Mouse (Mus musculus) MEL (cell line): ENCODE data around the gene Plekha7. TPM values are rescaled to one million over a fixed set of nuclear protein-coding genes. Genes with fewer than 3 reads are reported as not detected.

Experiments used
- DNase-seq: peaks from one replicate; pipeline ENCODE4 v3.0.0; 2011; ENCODE audit warnings: low read depth, low spot score
- H3K27ac ChIP-seq: 2 replicates; pipeline ENCODE4 v1.5.1; 2012; ENCODE audit warnings: low read depth, mild to moderate bottlenecking, control low read depth, low read length, moderate library complexity; ENCODE audit not compliant: control insufficient read depth
- H3K27me3 ChIP-seq, 2 experiments: fragments of 150-350 bp in 1 of 2; sonication (generic) in 1 of 2; 2 replicates each; pipeline ENCODE4 v1.6.1; 2012; ENCODE audit warnings: low read length in 2 of 2, mild to moderate bottlenecking in 2 of 2, improper control_type of control experiment in 1 of 2, moderate library complexity in 1 of 2; ENCODE audit not compliant: insufficient read depth in 2 of 2, control insufficient read depth in 1 of 2
- H3K36me3 ChIP-seq, 2 experiments: 2 replicates each; pipeline ENCODE4 v1.6.1; 2012 to 2014; ENCODE audit warnings: low read length in 2 of 2, improper control_type of control experiment in 1 of 2, inconsistent platforms in 1 of 2, mild to moderate bottlenecking in 1 of 2; ENCODE audit not compliant: insufficient read depth in 2 of 2, control insufficient read depth in 1 of 2
- H3K4me1 ChIP-seq, 2 experiments: fragments of 150-350 bp in 1 of 2; sonication (generic) in 1 of 2; 2 replicates each; pipeline ENCODE4 v1.6.1; 2012; ENCODE audit warnings: low read length in 2 of 2, improper control_type of control experiment in 1 of 2, mild to moderate bottlenecking in 1 of 2; ENCODE audit not compliant: insufficient read depth in 2 of 2, control insufficient read depth in 1 of 2
- H3K4me3 ChIP-seq, 2 experiments: fragments of 150-350 bp in 1 of 2; sonication (generic) in 1 of 2; 2 replicates each; pipeline ENCODE4 v1.5.1; 2012; ENCODE audit warnings: low read depth in 2 of 2, low read length in 2 of 2, mild to moderate bottlenecking in 2 of 2, moderate library complexity in 2 of 2, control low read depth in 1 of 2, improper control_type of control experiment in 1 of 2; ENCODE audit not compliant: control insufficient read depth in 1 of 2, insufficient read depth in 1 of 2
- H3K79me2 ChIP-seq: 2 replicates; pipeline ENCODE4 v1.6.1; 2012; ENCODE audit warnings: mild to moderate bottlenecking, low read length, moderate library complexity; ENCODE audit not compliant: control insufficient read depth, poor library complexity, insufficient read depth
- H3K9ac ChIP-seq: 2 replicates; pipeline ENCODE4 v1.6.1; 2012; ENCODE audit warnings: low read depth, mild to moderate bottlenecking, control low read depth, low read length, moderate library complexity; ENCODE audit not compliant: control insufficient read depth, poor library complexity, severe bottlenecking
- H3K9me3 ChIP-seq: fragments of 150-350 bp; sonication (generic); replicated peaks from 2 replicates; pipeline ENCODE4 v1.6.1; 2012; ENCODE audit warnings: mild to moderate bottlenecking, low read length, improper control_type of control experiment, moderate library complexity; ENCODE audit not compliant: insufficient read depth
- HCFC1 ChIP-seq: IDR thresholded peaks from 2 replicates; pipeline ENCODE4 v1.6.1; 2012; ENCODE audit warnings: low read depth, mild to moderate bottlenecking, inconsistent platforms, low read length, improper control_type of control experiment, moderate library complexity
- MAX ChIP-seq: IDR thresholded peaks from 2 replicates; pipeline ENCODE4 v1.6.1; 2011; ENCODE audit warnings: low read length, improper control_type of control experiment
- MXI1 ChIP-seq: IDR thresholded peaks from 2 replicates; pipeline ENCODE4 v1.6.1; 2011; ENCODE audit warnings: mild to moderate bottlenecking, low read depth, low read length, improper control_type of control experiment
- NELFE ChIP-seq: IDR thresholded peaks from 2 replicates; pipeline ENCODE4 v1.6.1; 2011; ENCODE audit warnings: low read depth, low read length, improper control_type of control experiment
- POLR2AphosphoS2 ChIP-seq: IDR thresholded peaks from 2 replicates; pipeline ENCODE4 v1.6.1; 2011; ENCODE audit warnings: low read length, improper control_type of control experiment
- RCOR1 ChIP-seq: IDR thresholded peaks from 2 replicates; pipeline ENCODE4 v1.6.1; 2012; ENCODE audit warnings: low read depth, mild to moderate bottlenecking, inconsistent platforms, low read length, improper control_type of control experiment
- TAL1 ChIP-seq: IDR thresholded peaks from 2 replicates; pipeline ENCODE4 v1.6.1; 2012; ENCODE audit warnings: mild to moderate bottlenecking, inconsistent platforms, low read length, moderate library complexity, mixed read lengths
- UBTF ChIP-seq: IDR thresholded peaks from 2 replicates; pipeline ENCODE4 v1.6.1; 2012; ENCODE audit warnings: low read depth, mild to moderate bottlenecking, inconsistent platforms, low read length, improper control_type of control experiment, moderate library complexity, borderline replicate concordance; ENCODE audit not compliant: insufficient read depth
- USF2 ChIP-seq, 2 experiments: IDR thresholded peaks; 2 replicates each; pipeline ENCODE4 v1.6.1; 2011 to 2012; ENCODE audit warnings: improper control_type of control experiment in 2 of 2, low read length in 2 of 2, borderline replicate concordance in 1 of 2, inconsistent platforms in 1 of 2, low read depth in 1 of 2, mild to moderate bottlenecking in 1 of 2; ENCODE audit not compliant: insufficient read depth in 1 of 2
- ZKSCAN1 ChIP-seq: IDR thresholded peaks from 2 replicates; pipeline ENCODE4 v1.6.1; 2012; ENCODE audit warnings: low read depth, mild to moderate bottlenecking, inconsistent platforms, low read length, improper control_type of control experiment, moderate library complexity
- ZMIZ1 ChIP-seq: IDR thresholded peaks from 2 replicates; pipeline ENCODE4 v1.6.1; 2012; ENCODE audit warnings: low read depth, mild to moderate bottlenecking, inconsistent platforms, low read length, improper control_type of control experiment, moderate library complexity
- polyA plus RNA-seq, 2 experiments: library from polyadenylated mRNA; stranded (reverse) in 1 of 2; unstranded in 1 of 2; fragments of >175 nt in 1 of 2; fragments of >200 nt in 1 of 2; gene quantifications; 2 replicates each; pipeline versions ENCODE4 v1.2.1 to v1.2.4; 2012; ENCODE audit warnings: low replicate concordance in 2 of 2, low read depth in 1 of 2; ENCODE audit not compliant: insufficient read length in 2 of 2, insufficient read depth in 1 of 2, missing spikeins in 1 of 2
- total RNA-seq: library from RNA; depleted of rRNA; stranded (reverse); fragments of 300-350 nt; gene quantifications from 2 replicates; pipeline ENCODE4 v1.2.3, GENCODE M21; 2012

The Plekha7 gene
- total and polyA plus RNA-seq, 3 experiments: 4.4 to 14.5 TPM; not detected in 1

DNA sequence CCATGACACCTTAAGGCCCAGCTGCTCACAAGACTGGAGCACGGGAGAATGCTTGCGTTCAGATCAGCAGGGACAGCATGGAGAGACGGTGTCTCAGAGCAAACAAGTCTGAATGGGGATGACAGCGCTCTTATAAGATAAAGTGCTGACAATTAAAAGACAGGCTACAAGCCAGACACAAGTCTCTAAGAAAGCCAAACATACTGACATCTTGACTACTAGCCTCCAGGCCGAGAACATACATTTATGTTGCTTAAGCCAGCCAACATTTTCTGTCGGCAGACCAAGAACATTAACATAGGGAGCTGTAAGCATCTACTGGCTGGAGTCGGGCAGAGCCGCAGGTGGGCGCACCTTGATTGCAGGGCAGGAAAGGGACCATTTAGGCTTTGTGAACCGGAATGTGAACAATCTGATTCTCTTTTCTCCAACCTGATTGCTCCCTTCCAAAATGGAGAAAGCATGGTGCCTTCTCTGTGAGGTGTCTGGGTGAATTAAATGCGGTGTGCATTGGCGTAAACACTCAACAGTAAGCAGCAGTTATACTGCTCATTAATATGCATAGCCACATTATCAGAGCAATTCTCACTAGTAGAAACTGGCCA lies 88.0 kb downstream of the Plekha7 start:
- Histone ChIP-seq H3K4me3 (no peak overlapping the region), H3K27ac (no peak overlapping the region), H3K27me3 (no peaks in the 10 kb centered on the region), H3K79me2 (no peaks in the 10 kb centered on the region), H3K9ac (no peak overlapping the region), H3K36me3 (no peaks in the 10 kb centered on the region), H3K4me1 (no peaks in the 10 kb centered on the region), H3K9me3 (no peaks in the 10 kb centered on the region)
- no peak for DNase-seq
- no peak for TF ChIP-seq NELFE
- TF ChIP-seq MAX: no peak
- no peak for TF ChIP-seq ZKSCAN1
- no peak for TF ChIP-seq HCFC1
- TF ChIP-seq ZMIZ1: no peak

DNA sequence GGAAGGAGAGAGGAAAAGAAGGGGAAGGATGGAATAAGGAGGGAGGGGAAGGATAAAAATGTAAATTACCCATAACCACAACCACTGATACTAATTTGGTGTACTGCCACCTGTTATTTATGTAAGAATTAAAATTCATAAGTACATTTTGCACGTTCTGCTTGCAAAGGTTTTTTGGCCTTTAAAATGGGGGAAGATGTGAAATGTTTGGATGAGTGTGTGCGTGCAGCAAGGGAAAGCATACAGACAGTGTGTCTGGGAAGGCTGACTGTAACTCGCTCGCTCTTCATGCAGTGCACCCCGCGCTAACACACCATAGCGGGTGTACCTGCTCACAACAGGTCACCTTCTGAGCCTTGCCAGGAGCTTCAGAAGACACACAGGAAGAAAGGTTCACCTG lies 90.4 kb downstream of the Plekha7 start:
- Histone ChIP-seq H3K9me3 (no peaks in the 10 kb centered on the region), H3K79me2 (no peaks in the 10 kb centered on the region), H3K4me1 (no peaks in the 10 kb centered on the region), H3K9ac (no peak overlapping the region), H3K27me3 (no peaks in the 10 kb centered on the region), H3K27ac (no peak overlapping the region), H3K4me3 (no peak overlapping the region), H3K36me3 (no peaks in the 10 kb centered on the region)
- DNase-seq: no peak
- TF ChIP-seq POLR2AphosphoS2: no peak

DNA sequence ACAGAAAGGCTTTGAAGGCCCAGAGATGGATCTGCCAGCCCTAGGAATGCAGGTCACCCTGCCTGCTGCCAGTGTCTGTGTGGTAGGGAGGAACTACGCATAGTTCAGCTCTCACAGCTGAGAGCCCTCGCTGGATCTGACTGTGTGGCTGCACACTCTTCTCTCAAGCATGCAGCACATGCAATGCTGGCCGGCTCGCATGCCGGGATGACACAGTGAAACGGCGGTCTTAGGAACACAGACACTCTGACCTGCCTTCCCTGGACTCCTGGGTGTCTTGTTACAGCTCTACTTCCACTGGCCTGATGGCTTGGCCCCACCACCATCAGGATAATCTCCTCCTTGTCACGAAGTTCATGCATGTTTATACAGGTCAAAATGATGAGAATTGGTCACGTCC lies 96.3 kb downstream of the Plekha7 start:
- Histone ChIP-seq H3K27ac (no peak overlapping the region), H3K36me3 (no peaks in the 10 kb centered on the region), H3K4me3 (no peak overlapping the region), H3K9me3 (no peaks in the 10 kb centered on the region), H3K9ac (no peak overlapping the region), H3K27me3 (no peaks in the 10 kb centered on the region), H3K4me1 (no peaks in the 10 kb centered on the region), H3K79me2 (no peaks in the 10 kb centered on the region)
- TF ChIP-seq USF2 (IDR thresholded peaks at IDR 0.05; ENCODE audit: borderline replicate concordance in 1 of 2, insufficient read depth in 1 of 2, low read depth in 1 of 2, low read length in 2 of 2) (no peak), TAL1 (no peak), MXI1 (no peak), UBTF (no peak), RCOR1 (no peak)
- no peak for DNase-seq
